Mouse (Mus musculus): Measurements from ENCODE around the gene Mogat1.

DNA sequence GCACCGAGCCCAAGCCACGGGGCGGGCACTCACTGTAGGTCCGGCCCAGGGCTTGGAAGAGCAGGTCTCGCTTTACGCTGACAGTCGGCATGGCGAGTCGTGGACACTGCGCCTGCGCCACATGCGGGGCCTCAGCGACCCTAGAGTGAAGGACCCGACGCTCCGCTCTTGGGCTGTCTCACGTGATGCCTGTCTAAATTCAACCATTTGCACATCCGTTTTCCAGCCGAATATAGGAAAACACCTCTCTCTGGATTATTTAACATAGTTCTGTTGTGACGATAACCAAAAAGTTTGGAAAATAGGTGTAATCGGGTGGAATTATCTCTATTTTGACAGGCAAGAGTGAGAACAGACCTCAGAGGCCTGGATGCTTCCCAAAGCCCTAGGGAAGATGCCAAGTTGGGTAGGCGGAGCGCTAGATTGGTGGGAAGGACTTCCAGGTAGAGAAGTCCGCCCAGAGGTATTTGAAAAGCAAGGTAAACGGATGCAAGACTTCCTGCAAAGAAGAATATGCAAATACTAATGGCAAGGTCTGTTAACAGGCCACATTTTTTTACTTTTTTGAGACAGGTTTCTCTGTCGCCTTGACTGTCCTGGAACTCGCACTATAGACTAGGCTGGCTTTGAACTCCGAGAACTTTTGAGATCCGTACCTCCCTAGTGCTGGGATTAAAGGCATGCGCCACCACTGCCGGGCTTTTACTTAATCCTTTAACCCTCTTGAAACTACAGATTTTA is 21.9 kb upstream of the Mogat1 start, which contains the start of gene Farsb:
- TF ChIP-seq GATA1 (IDR thresholded peaks at IDR 0.05; ENCODE audit: borderline replicate concordance, low read length), result no peak
- TF ChIP-seq FLI1 (IDR thresholded peaks at IDR 0.05; ENCODE audit: low read length), result no peak

All from megakaryocyte, embryonic 14.5 days (primary cell).